Mouse (Mus musculus) midbrain, embryonic 13.5 days (tissue): Measurements from ENCODE around the gene Ythdf1. TPM values are rescaled to one million over a fixed set of nuclear protein-coding genes. Genes with fewer than 3 reads are reported as not detected.

Experiments used
- ATAC-seq: fragments of 200-750 bp; cut with Nextera tagmentation; 2 replicates; pipeline ENCODE4 v1.8.0; 2017; ENCODE audit warnings: mild to moderate bottlenecking, moderate TSS enrichment, moderate library complexity
- H3K27ac ChIP-seq: fragments of 300-500 bp; sonication (generic); 2 replicates; pipeline ENCODE4 v1.5.1; 2015; ENCODE audit warnings: inconsistent platforms, mild to moderate bottlenecking, moderate library complexity
- H3K27me3 ChIP-seq: fragments of 300-500 bp; sonication (generic); 2 replicates; pipeline ENCODE4 v1.6.1; 2015; ENCODE audit warnings: mild to moderate bottlenecking, inconsistent platforms
- H3K36me3 ChIP-seq: fragments of 300-500 bp; sonication (generic); 2 replicates; pipeline ENCODE4 v1.6.1; 2015; ENCODE audit warnings: mild to moderate bottlenecking, inconsistent platforms
- H3K4me1 ChIP-seq: fragments of 300-500 bp; sonication (generic); replicated peaks from 2 replicates; pipeline ENCODE4 v1.6.1; 2015; ENCODE audit warnings: inconsistent platforms
- H3K4me2 ChIP-seq: fragments of 300-500 bp; sonication (generic); replicated peaks from 2 replicates; pipeline ENCODE4 v1.6.1; 2015; ENCODE audit warnings: moderate library complexity, mild to moderate bottlenecking, inconsistent platforms
- H3K4me3 ChIP-seq: fragments of 300-500 bp; sonication (generic); replicated peaks from 2 replicates; pipeline ENCODE4 v1.5.1; 2015; ENCODE audit warnings: mild to moderate bottlenecking, inconsistent platforms
- H3K9ac ChIP-seq: fragments of 300-500 bp; sonication (generic); replicated peaks from 2 replicates; pipeline ENCODE4 v1.6.1; 2015; ENCODE audit warnings: mild to moderate bottlenecking, inconsistent platforms
- H3K9me3 ChIP-seq: fragments of 300-500 bp; sonication (generic); 2 replicates; pipeline ENCODE4 v1.6.1; 2016; ENCODE audit warnings: mild to moderate bottlenecking, inconsistent platforms
- WGBS: fragments of 180-500 bp; shearing (Covaris S2); methylation state at CpG from one replicate; pipeline ENCODE4 v1.1.7; 2015; 5-methylcytosine and 5-hydroxymethylcytosine counted together
- polyA plus RNA-seq: library from polyadenylated mRNA; unstranded; fragments of >200 nt; fragmentation: Nextera tagmentation; extraction: Ambion mirVana; gene quantifications from 2 replicates; pipeline ENCODE4 v1.2.1, GENCODE M21; 2015

Ythdf1 gene
- polyA plus RNA-seq, 1 experiment from 2014 or later, result 47.2 TPM

DNA sequence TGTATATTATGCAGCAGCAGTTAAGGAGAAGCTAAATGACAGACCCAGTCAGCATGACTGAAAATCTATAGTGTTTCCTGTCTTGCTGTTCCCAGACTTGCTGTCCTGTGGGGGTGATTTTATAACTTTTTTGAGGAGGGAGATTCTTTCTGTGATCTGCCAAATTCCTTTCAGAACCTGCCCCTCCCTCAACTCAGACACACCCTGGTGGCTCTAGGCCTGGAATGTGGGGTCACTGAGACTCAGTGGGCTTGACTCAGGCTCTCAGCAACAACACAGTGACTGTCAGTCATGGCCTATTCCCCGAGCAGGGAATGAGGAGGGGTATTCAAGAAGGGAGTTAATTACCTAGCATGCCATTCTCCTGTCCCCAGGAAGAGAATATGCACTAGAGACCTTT, 29.2 kb upstream of the Ythdf1 start:
- Histone ChIP-seq H3K4me2 (no peak overlapping the region), H3K27me3 (no peaks in the 10 kb centered on the region), H3K9ac (no peak overlapping the region), H3K27ac (no peak overlapping the region), H3K4me3 (no peak overlapping the region), H3K4me1 (peaks cover 51% of the 10 kb centered on the region), H3K36me3 (no peaks in the 10 kb centered on the region; the same call in none of the 2 replicates), H3K9me3 (no peaks in the 10 kb centered on the region)
- no peak for ATAC-seq
- 36% methylated on average over 1 of the region's 1 CpGs for WGBS

DNA sequence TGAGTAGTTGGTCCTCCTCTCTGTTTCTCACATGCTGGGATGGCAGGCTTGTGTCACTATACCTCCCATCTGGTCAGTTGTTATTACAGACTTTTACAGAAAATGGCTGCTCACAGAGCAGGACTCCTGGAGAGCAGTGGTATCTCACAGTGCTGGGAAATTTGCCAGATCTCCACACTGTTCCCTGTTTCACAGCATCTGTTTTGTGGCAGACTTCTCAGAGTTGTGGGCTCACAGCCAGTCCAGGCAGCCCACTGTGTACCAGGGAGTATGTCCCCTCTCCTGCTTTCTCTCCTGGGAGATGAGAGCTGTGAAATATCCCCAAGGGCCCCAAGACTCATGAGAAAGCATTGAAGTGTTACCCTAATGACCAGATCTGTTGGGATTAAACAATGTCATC, 21.1 kb upstream of the Ythdf1 start:
- Histone ChIP-seq H3K36me3 (peaks cover 36% of the 10 kb centered on the region), H3K27ac (no peak overlapping the region), H3K4me1 (no peaks in the 10 kb centered on the region), H3K9me3 (no peaks in the 10 kb centered on the region), H3K4me2 (no peak overlapping the region), H3K9ac (no peak overlapping the region), H3K4me3 (no peak overlapping the region), H3K27me3 (no peaks in the 10 kb centered on the region)
- ATAC-seq, result no peak

DNA sequence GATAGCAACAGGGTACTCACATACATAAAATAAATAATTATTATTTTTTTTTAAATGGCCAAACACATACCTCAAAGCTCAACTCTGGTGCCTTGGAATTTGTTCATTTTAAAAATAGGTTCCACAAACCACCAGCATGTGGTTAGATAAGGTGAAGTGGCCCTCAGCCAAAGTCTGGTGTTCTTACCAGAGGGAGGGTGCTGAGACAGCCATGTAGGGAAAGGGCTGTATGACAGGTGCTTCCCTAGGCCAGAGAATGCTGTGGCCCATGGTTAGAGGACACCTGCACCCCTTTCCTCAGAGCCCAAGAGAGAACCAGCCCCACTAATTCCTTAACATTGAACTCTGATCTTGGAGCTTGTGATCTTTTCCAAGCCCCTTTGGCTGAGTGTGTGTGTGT, 19.4 kb upstream of the Ythdf1 start:
- H3K4me3 ChIP-seq, result no peak overlapping the region
- H3K36me3 ChIP-seq, result peaks cover 48% of the 10 kb centered on the region
- no peaks in the 10 kb centered on the region for H3K4me1 ChIP-seq
- no peak for ATAC-seq
- H3K27ac ChIP-seq, result no peak overlapping the region
- no peak overlapping the region for H3K4me2 ChIP-seq
- H3K9ac ChIP-seq, result no peak overlapping the region
- H3K9me3 ChIP-seq, result no peaks in the 10 kb centered on the region
- no peaks in the 10 kb centered on the region for H3K27me3 ChIP-seq

DNA sequence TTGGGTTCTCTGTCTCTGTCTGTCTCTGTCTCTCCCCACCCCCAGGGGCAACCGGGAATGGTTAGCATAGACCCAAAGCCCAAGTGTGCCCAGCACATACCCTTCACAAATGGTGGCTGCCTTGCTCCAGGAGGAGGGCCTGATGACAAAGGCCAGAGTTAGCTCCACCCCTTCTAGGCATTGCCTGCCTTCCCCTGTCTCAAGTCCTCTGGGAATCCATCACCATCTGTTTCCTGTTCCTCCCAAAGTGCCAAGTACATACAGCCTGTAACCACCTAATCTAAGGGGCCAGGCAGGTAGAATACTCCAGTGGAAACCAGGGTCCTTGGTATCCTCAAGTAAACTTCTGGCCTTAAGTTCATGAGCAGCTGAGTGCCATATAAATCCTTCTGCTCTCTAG, 11.7 kb upstream of the Ythdf1 start:
- Histone ChIP-seq H3K27me3 (no peaks in the 10 kb centered on the region), H3K9me3 (no peaks in the 10 kb centered on the region), H3K9ac (no peak overlapping the region), H3K4me3 (no peak overlapping the region), H3K4me2 (no peak overlapping the region), H3K4me1 (peaks cover 8% of the 10 kb centered on the region; the same call in 1 of the 2 replicates), H3K27ac (no peak overlapping the region), H3K36me3 (peaks cover 40% of the 10 kb centered on the region)
- ATAC-seq, result peak; percentile 53; the same call in 1 of the 2 replicates
- 70% methylated on average over 1 of the region's 1 CpGs for WGBS

DNA sequence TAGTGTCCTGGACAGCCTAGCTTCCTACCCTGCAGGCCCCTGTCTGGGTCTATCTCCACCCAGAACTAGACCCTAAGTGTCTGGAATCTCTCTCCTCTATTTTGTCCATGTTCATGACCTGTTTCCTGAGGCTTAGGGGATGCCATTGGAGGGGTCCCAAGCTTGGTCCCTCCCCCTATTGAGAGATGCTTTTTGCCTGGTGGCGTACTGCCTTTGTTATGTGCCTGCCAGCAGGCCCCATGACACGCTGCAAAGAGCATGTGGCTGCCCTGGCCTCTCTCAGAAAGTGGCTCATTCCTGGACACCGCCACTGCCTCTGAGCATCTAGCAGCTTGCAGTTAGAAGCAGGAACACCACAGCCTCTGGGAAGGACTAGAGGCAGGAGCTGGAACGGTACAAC, 8.0 kb upstream of the Ythdf1 start, which contains the start of gene Birc7:
Birc7 (plus strand) TSS at position 301 of the 400 bp plus-strand sequence.
- Histone ChIP-seq H3K9ac (peak within 1 kb of the TSS; percentile 24; the same call in 1 of the 2 replicates), H3K4me1 (peaks cover 8% of the 10 kb centered on the region; the same call in 1 of the 2 replicates), H3K27ac (0 out of 2 replicates have a peak within 1 kb of the TSS, but pooled peaks have one; percentile 12), H3K4me3 (no peak within 1 kb of the TSS), H3K4me2 (no peak within 1 kb of the TSS), H3K9me3 (no peaks in the 10 kb centered on the region), H3K27me3 (no peaks in the 10 kb centered on the region), H3K36me3 (peaks cover 11% of the 10 kb centered on the region; the same call in 1 of the 2 replicates)
- WGBS, result 37% methylated on average over 4 of the region's 4 CpGs
- no peak for ATAC-seq

DNA sequence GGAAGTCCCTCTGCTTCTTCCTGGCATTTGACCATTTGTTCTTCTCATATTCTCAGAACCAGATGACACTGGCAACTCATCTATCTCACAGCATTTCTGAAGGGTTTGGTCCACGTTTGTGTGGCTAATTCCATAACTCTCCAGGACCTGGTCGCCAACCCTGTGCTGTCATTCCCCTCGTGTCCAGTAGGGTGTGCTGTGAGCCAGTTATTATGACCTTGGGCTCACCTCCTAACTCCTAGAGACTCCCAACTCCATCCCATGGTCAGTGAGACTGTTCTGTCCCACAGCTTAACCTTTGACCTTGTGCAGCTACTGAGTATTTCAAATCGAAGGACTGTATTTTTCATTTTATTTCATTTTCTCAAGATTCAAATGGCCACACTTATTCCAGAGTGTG, 4.4 kb upstream of the Ythdf1 start:
- no peak for ATAC-seq
- no peaks in the 10 kb centered on the region for H3K9me3 ChIP-seq

DNA sequence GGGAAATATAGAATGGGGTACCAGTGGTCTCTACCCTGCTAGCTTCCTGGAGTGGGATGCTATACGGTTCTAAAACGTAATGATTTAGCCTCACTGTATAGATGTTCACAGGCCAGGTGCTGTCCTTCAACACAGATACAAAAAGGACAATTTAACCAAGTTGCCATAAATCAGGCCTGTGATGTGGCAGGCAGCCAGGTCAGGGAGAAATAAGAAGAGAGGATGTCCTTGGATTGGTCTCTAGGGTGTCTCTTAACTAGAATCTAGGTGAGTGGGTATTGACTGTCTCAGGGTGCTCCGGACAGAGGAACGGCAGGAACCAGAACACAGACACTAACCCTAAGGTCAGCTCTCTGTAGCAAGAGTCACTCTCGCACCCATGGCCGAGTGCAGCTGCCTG, 2.0 kb upstream of the Ythdf1 start:
- Histone ChIP-seq H3K4me3 (no peak overlapping the region), H3K4me1 (peaks cover 22% of the 10 kb centered on the region), H3K36me3 (peaks cover 9% of the 10 kb centered on the region), H3K27me3 (0 out of 2 replicates have a peak, but pooled peaks cover 4% of the 10 kb centered on the region), H3K4me2 (no peak overlapping the region), H3K9me3 (no peaks in the 10 kb centered on the region), H3K9ac (no peak overlapping the region), H3K27ac (no peak overlapping the region)
- 91% methylated on average over 6 of the region's 6 CpGs for WGBS
- no peak for ATAC-seq

More for the DNA sequence above, 4.4 kb upstream of the Ythdf1 start:
- 0 out of 2 replicates have a peak, but pooled peaks cover 4% of the 10 kb centered on the region for H3K27me3 ChIP-seq
- H3K4me2 ChIP-seq, result no peak overlapping the region
- H3K9ac ChIP-seq, result no peak overlapping the region
- no peak overlapping the region for H3K27ac ChIP-seq
- WGBS, result 5% methylated on average over 4 of the region's 4 CpGs
- no peak overlapping the region for H3K4me3 ChIP-seq
- H3K36me3 ChIP-seq, result no peaks in the 10 kb centered on the region
- peaks cover 9% of the 10 kb centered on the region for H3K4me1 ChIP-seq

DNA sequence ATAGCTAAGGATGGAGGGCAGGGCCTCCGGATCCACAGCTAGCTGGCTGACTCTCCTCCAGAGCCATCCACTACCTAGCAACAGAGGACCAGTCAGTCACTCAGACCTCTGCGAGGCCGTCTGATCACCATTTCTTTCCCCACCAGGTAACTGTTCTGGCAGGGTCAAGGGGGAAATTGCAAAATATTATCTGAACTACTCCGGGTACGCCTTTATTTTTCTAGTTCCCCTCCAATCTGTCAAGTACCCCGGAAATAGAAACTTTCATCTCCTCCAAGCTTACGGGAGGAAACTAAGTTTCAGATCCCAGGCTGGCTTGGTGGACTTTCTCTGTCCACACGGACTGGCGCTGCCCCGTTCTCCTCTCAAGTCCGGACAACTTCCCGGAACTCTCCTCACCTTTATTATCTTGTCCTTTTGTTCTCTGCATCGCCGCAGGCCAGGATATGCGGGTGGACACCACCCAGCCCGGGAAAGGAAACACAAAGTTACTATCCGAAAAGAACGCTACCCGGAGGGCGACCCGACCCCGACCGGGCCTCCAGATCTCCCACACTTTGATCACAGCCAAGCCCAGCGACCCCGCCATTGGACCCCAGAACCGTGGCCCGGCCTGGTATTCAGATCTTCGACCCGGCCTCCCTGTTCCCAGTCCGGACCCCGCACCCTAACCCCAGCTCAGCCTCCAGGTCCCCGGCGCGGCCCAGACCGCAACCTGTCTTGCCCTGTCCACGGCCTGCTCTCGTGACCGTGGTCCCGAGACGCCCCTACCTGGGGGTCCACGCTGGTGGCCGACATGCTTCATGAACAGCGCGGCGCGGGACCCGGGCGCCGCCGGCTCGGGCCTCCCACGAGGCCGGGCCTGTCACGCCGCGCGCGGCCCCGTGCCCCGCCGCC, 588 bp downstream of the Ythdf1 start:
- peaks cover 32% of the 10 kb centered on the region for H3K36me3 ChIP-seq
- peak overlapping the region; percentile 99 for H3K4me3 ChIP-seq
- H3K9ac ChIP-seq, result peak overlapping the region; percentile 98
- peak; percentile 79 for ATAC-seq
- H3K4me2 ChIP-seq, result peak overlapping the region; percentile 92
- peaks cover 39% of the 10 kb centered on the region for H3K4me1 ChIP-seq
- WGBS, result under 1% methylated on average over 59 of the region's 61 CpGs
- 0 out of 2 replicates have a peak, but pooled peaks cover 4% of the 10 kb centered on the region for H3K27me3 ChIP-seq
- peak overlapping the region; percentile 77 for H3K27ac ChIP-seq
- no peaks in the 10 kb centered on the region for H3K9me3 ChIP-seq

DNA sequence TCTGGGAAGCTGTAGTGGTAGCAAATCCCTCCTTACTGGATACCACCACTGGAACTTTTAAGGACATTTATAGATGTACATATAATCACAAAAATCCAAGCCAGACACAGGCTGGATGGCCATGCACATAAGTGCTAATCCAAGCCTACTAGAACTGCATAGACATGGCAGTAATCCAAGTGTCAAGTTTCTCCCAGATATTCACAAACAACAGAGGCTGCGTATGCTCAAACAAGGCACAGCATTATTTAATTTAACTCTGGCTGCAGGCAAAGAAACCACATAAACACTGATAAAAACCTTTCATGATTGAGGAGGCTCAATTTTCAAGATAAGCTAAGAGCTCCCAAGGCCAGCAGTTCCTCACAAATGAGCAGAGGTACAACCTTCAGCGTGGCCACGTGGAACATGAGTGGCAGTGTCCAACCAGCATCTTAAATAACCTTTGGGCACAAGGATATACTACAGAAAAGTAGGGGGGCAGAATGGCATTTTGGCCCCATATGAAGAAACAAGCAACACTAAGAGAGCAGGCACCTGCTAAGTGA, 4.8 kb downstream of the Ythdf1 start:
- Histone ChIP-seq H3K9me3 (no peaks in the 10 kb centered on the region), H3K4me1 (peaks cover 33% of the 10 kb centered on the region), H3K27me3 (no peaks in the 10 kb centered on the region), H3K4me2 (no peak overlapping the region), H3K27ac (no peak overlapping the region), H3K4me3 (no peak overlapping the region), H3K9ac (no peak overlapping the region), H3K36me3 (peaks cover 71% of the 10 kb centered on the region)
- 94% methylated on average over 3 of the region's 3 CpGs for WGBS
- ATAC-seq, result no peak

DNA sequence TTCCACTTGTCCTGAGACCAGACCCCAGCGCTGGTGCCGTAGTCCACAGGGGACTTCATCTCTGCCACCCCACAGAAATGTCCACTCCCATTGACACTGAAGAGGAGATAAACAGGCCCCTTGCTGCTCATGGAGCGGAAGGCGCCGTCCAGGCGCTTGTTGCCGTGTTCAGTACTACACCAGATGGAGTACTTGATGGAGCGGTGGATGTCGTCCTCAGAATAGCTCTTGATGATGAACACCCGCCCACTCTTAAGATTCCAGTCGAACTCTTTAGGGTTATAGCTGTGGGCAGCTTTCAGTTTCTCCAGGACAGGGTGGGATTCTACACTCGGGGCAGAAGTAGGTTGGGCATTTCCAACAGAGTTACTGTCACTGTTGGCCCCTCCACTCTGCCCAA, 9.8 kb downstream of the Ythdf1 start:
- Histone ChIP-seq H3K4me2 (no peak overlapping the region), H3K4me3 (no peak overlapping the region), H3K4me1 (peaks cover 18% of the 10 kb centered on the region), H3K9me3 (no peaks in the 10 kb centered on the region), H3K9ac (no peak overlapping the region), H3K27me3 (no peaks in the 10 kb centered on the region), H3K36me3 (peaks cover 71% of the 10 kb centered on the region), H3K27ac (no peak overlapping the region)
- ATAC-seq, result no peak
- WGBS, result 93% methylated on average over 12 of the region's 12 CpGs

DNA sequence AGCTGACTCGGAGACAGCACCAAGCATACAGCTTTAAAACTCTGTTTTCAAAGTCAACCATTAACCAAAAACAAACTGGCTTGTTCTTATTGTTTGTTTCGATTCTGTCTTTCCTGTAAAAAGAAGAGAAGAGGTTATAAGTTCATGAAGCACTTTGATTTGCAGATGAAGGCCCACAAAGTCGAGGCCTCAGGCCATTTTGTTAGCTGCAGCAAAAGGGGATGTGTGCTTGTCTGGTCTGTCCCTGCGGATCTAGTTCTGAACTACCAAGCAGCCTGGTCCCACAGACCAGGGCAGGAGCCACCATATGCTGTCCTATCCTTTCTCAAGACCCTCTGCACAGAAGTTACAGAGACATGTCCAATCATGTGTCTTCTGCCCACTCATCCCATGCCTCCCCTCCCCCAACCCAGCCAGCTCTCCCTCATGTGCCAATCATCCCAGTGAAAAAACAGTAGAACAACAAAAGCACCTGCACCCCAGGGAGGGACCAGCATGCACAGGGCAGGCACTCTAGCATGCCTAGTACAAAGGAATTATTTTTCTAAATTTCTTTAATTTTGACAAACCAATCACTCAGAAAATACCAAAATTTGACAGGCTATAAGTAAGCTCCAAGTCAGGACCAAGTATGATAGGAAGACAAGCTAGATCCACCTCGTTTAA, 15.1 kb downstream of the Ythdf1 start:
- no peak overlapping the region for H3K4me2 ChIP-seq
- H3K27ac ChIP-seq, result 0 out of 2 replicates have a peak overlapping the region, but pooled peaks have one; percentile 22
- H3K4me3 ChIP-seq, result no peak overlapping the region
- 71% methylated on average over 5 of the region's 5 CpGs for WGBS
- H3K9ac ChIP-seq, result no peak overlapping the region
- no peaks in the 10 kb centered on the region for H3K27me3 ChIP-seq
- ATAC-seq, result no peak
- peaks cover 33% of the 10 kb centered on the region for H3K36me3 ChIP-seq
- H3K4me1 ChIP-seq, result peaks cover 18% of the 10 kb centered on the region
- H3K9me3 ChIP-seq, result no peaks in the 10 kb centered on the region
